Mouse (Mus musculus) monocyte, adult 5-6 weeks (primary cell): ENCODE measurements around the gene Ampd1. TPM values are rescaled to one million over a fixed set of nuclear protein-coding genes. Genes with fewer than 3 reads are reported as not detected.

Experiments
- ATAC-seq: fragments of 153-309, 156-312 bp; replicated peaks from 2 replicates; pipeline ENCODE4 v1.8.0; 2017; ENCODE audit warnings: mild to moderate bottlenecking; ENCODE audit not compliant: low TSS enrichment, insufficient number of reproducible peaks, severe bottlenecking, poor library complexity, low FRiP score
- total RNA-seq: library from RNA; stranded (forward); fragments of 200-1000, 200-491, 200-594 nt; gene quantifications from 3 replicates; pipeline ENCODE4 v1.2.3, GENCODE M21; 2017

Gene Ampd1
- total RNA-seq, result not detected in 3 replicates

GRCm38 (mm10) chr3:103073771-103074170 is at the start of gene Ampd1:
Ampd1 (plus strand) TSS chr3:103074014.
- ATAC-seq, result no peak

- ATAC-seq, result no peak
Observed at GRCm38 (mm10) chr3:103026174-103026573, 47.6 kb upstream of the Ampd1 start.

- ATAC-seq, result no peak
Observed at GRCm38 (mm10) chr3:103040285-103040684, 33.5 kb upstream of the Ampd1 start.

GRCm38 (mm10) chr3:103040861-103041379 is 32.9 kb upstream of the Ampd1 start:
- ATAC-seq, result no peak

- ATAC-seq, result no peak
Observed at GRCm38 (mm10) chr3:103056016-103056595, 17.7 kb upstream of the Ampd1 start.

GRCm38 (mm10) chr3:103057752-103058151 is 16.1 kb upstream of the Ampd1 start:
- ATAC-seq, result peak; percentile 25; the same call in 1 of the 2 replicates

- ATAC-seq, result peak; percentile 91
Observed at GRCm38 (mm10) chr3:103058207-103059157, 15.3 kb upstream of the Ampd1 start, which contains the start of gene Nras. Nras (plus strand) TSS chr3:103058285.

- no peak for ATAC-seq
Observed at GRCm38 (mm10) chr3:103066927-103067326, 6.9 kb upstream of the Ampd1 start.

GRCm38 (mm10) chr3:103068971-103069370 is 4.8 kb upstream of the Ampd1 start:
- no peak for ATAC-seq

GRCm38 (mm10) chr3:103075871-103076270 is 2.1 kb downstream of the Ampd1 start:
- ATAC-seq, result no peak

- no peak for ATAC-seq
Observed at GRCm38 (mm10) chr3:103076476-103076875, 2.7 kb downstream of the Ampd1 start.

- ATAC-seq, result no peak
Observed at GRCm38 (mm10) chr3:103079301-103079700, 5.5 kb downstream of the Ampd1 start.

GRCm38 (mm10) chr3:103081051-103081450 is 7.2 kb downstream of the Ampd1 start:
- no peak for ATAC-seq

- no peak for ATAC-seq
Observed at GRCm38 (mm10) chr3:103081861-103082453, 8.1 kb downstream of the Ampd1 start.

GRCm38 (mm10) chr3:103082761-103083160 is 8.9 kb downstream of the Ampd1 start:
- ATAC-seq, result no peak

GRCm38 (mm10) chr3:103085986-103086385 is 12.2 kb downstream of the Ampd1 start:
- no peak for ATAC-seq

GRCm38 (mm10) chr3:103091753-103092152 is 17.9 kb downstream of the Ampd1 start:
- no peak for ATAC-seq

- ATAC-seq, result no peak
Observed at GRCm38 (mm10) chr3:103098662-103099061, 24.8 kb downstream of the Ampd1 start.

- ATAC-seq, result no peak
Observed at GRCm38 (mm10) chr3:103099667-103100066, 25.9 kb downstream of the Ampd1 start.
